Mouse (Mus musculus) inflammation-experienced regulatory T-cells (primary cell): Measurements from ENCODE around the gene Sh2d6. TPM values are rescaled to one million over a fixed set of nuclear protein-coding genes. Genes with fewer than 3 reads are reported as not detected.

Experiments
- polyA plus RNA-seq, 2 experiments: library from polyadenylated mRNA; unstranded; fragments of 100-300 nt; shearing (Covaris generic); gene quantifications; one replicate each; pipeline ENCODE4 v1.2.1; 2017

Gene Sh2d6
- polyA plus RNA-seq: 1 to 10 TPM in 1 of 2 experiments, not detected in 1; 1.1 TPM

GRCm38 (mm10) chr6:72521607-72522006, at the start of gene Sh2d6:
TSS of gene Sh2d6 (minus strand) at chr6:72521707.

GRCm38 (mm10) chr6:72544283-72544987, 22.9 kb upstream of the Sh2d6 start, which contains the start of gene Capg:
TSS of gene Capg (plus strand) at chr6:72544391.

Other genes with a start within 250 kb of the Sh2d6 start
- gene Sftpb, start 217.1 kb downstream of the Sh2d6 start, polyA plus RNA-seq: 1 to 10 TPM in 1 of 2 experiments, not detected in 1; 1.3 TPM
- 10 to 100 TPM; 41.2 to 46.8 TPM for gene Usp39, start 176.5 kb downstream of the Sh2d6 start, polyA plus RNA-seq
- 10 to 100 TPM; 36.8 to 39.7 TPM for gene 0610030E20Rik, start 174.4 kb downstream of the Sh2d6 start, polyA plus RNA-seq
- under 1 TPM; 0.20 to 0.32 TPM for gene Tmem150a, start 166.3 kb downstream of the Sh2d6 start, polyA plus RNA-seq
- 100 to 1,000 TPM; 139 to 142 TPM for gene Rnf181, start 154.8 kb downstream of the Sh2d6 start, polyA plus RNA-seq
- 10 to 100 TPM; 50.2 to 64.6 TPM for gene Vamp5, start 141.2 kb downstream of the Sh2d6 start, polyA plus RNA-seq
- gene Vamp8, start 131.0 kb downstream of the Sh2d6 start, polyA plus RNA-seq: 100 to 1,000 TPM; 240 to 267 TPM
- 10 to 100 TPM in 1 of 2 experiments, 1 to 10 TPM in 1; 9.8 to 13.1 TPM for gene Ggcx, start 107.4 kb downstream of the Sh2d6 start, polyA plus RNA-seq
- 100 to 1,000 TPM; 318 to 501 TPM for gene Mat2a, start 82.1 kb downstream of the Sh2d6 start, polyA plus RNA-seq
- gene Capg, start 22.7 kb upstream of the Sh2d6 start, polyA plus RNA-seq: 100 to 1,000 TPM; 390 to 765 TPM
- 10 to 100 TPM; 23.4 to 25.3 TPM for gene Elmod3, start 76.7 kb upstream of the Sh2d6 start, polyA plus RNA-seq
- gene Retsat, start 76.8 kb upstream of the Sh2d6 start, polyA plus RNA-seq: 1 to 10 TPM; 4.5 to 6.3 TPM
- 100 to 1,000 TPM; 112 to 144 TPM for gene Tgoln1, start 95.3 kb upstream of the Sh2d6 start, polyA plus RNA-seq